Mouse (Mus musculus): ENCODE data around the gene Pgp. TPM values are rescaled to one million over a fixed set of nuclear protein-coding genes. Genes with fewer than 3 reads are reported as not detected.

Gene Pgp
- polyA plus RNA-seq, 1 experiment = 100 TPM

- no peak for DNase-seq (ENCODE audit: low read depth)
Measured at GRCm38 (mm10) chr17:24481027-24481815, 11.0 kb downstream of the Pgp start.

GRCm38 (mm10) chr17:24483495-24483894 lies 13.3 kb downstream of the Pgp start:
- DNase-seq (ENCODE audit: low read depth) = no peak

DNA sequence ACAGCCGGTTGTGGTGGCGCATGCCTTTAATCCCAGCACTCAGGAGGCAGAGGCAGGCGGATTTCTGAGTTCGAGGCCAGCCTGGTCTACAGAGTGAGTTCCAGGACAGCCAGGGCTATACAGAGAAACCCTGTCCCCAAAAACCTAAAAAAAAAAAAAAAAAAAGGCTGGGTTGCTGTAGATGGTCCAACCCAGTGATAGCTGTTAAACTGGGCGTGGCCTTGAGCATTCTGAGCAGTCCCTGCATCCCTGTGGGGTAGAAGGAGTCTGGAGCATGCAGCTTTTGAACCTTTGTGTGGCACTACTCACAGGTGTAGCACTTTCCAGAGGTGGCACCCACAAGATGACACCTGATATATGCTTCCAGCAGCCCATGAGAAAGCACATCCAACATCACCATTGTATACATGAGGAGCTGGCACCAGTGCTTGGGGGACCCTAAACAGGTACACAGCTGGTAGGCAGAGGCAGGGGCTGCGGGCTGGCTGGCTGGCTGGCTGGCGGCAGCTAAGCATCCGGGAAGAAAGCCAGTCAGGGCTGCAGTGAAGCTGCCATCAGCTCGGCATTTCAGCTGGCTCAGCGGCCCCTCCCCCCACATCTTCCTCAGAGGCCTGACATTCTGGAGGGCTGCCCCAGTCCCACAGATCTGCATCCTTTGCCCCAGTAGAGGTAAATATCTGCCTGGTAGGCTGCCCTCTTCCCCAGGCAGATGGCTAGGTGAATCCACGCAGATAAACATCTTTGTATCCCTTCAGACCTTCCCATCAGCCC lies 15.1 kb downstream of the Pgp start:
- DNase-seq (ENCODE audit: low read depth) = no peak

GRCm38 (mm10) chr17:24488186-24488661 lies 18.0 kb downstream of the Pgp start, which contains the start of gene Caskin1:
TSS of gene Caskin1 (plus strand) at chr17:24488601.
- no peak for DNase-seq (ENCODE audit: low read depth)

GRCm38 (mm10) chr17:24488662-24489264 lies 18.6 kb downstream of the Pgp start:
- no peak for DNase-seq (ENCODE audit: low read depth)

DNA sequence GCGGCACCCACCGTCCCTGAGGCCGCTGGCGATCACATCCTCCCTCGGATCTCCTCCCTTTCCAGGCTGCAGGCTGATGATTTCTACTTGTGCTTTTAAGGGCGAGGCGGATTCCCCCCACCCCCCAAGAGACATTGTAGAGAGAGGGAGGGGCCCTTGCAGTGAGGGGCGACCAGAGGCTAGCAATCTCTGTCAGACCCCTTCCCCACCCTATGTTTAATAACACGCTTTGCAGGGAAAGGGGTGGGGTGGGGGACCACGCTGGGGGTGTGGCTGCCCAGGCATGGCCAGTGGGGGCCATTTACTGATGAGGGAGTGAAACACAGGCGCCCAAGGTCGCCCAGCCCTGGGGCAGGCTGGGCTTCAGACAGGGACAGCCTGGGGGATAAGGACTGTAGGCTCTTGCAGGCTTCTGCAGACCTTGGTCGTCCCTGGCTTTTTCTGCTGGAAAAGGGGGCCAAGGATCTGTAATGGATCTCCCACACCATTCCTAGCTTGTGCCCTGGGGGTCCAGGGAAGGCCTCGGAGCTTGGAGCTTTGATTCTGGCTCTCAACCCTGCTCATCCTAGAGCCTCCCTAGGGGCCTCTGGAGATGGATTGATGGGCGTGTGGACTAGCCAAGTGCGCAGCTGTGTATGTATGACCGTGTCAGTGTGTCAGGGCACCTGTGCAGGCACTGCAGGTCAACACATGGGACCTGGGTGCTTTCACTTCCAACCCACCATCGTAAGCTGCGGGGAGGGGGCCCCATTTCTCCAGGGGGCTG lies 19.3 kb downstream of the Pgp start:
- no peak for DNase-seq (ENCODE audit: low read depth)

DNA sequence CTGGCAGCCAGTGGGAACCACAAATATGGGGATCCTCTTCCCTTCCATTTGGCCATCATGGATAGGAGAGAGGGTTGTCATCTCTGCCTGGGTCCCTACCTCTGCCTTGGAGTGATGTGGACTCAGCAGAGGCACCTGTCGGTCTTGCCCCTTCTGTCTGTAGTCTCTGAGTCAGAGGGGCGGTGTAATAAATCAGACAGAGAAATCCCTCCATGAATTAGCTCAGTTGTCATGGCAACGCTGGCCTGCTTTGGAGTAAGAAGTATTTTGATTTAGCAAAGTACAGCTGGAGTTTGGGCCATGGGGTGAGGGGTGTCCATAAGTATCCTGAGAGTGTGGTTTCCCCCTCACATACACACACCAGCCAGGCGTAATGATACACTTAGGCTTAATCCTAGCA lies 20.2 kb downstream of the Pgp start:
- DNase-seq (ENCODE audit: low read depth) = no peak

DNA sequence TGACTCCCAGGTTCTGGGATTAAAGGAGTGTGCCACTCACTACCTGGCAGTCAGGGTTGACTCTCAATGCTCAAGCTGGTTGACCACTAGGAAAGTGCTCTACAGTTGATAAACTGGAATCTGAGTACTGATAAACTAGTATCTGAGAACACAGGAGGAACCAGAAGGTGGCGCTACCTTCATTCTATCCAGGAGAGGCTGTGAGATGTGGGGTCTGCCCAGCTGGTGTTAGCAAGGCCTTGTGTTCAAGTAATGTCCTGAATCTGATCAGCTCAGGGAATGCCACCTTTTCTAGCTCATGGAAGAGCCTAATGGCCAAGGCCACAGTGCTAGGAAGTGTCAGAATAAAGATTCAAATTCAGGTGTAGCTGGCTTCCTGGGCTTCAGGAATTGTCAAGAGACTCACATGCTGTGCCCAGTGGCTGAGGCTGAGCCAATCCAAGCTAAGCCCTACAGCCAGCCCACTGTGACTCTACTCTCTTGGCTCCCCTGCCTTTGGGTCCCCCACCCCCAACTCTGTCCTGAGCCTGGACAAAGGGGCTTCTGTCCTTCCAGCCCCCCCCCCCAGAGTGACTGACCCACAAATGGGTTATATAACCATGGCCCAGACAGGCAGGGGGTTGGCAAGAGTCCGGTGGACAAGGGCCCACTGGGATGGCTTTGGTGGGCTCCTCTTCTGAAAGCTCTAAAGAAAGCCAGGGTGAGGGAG lies 24.6 kb downstream of the Pgp start:
- DNase-seq (ENCODE audit: low read depth) = no peak

DNA sequence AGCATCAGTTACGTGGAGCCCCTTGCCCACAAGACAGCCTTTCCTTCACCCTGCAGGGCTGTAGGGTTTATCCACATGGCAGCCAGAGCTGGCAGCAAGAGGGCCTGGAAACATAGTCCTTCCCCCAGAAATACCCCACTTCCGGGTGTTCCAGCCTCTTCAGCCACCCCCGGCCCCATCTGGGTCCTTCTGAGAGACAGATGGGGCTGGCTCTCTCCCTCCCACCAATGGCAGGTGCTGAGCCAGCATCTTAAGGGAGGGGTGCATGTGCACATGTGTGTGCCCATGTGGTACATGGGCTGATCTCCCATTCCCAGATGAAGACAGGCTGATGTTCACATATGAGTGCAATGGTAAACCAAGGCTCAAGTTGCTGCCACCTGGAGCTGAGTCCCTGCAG lies 25.3 kb downstream of the Pgp start:
- no peak for DNase-seq (ENCODE audit: low read depth)

- DNase-seq (ENCODE audit: low read depth) = no peak
Measured at GRCm38 (mm10) chr17:24496026-24496425, 25.8 kb downstream of the Pgp start.

DNA sequence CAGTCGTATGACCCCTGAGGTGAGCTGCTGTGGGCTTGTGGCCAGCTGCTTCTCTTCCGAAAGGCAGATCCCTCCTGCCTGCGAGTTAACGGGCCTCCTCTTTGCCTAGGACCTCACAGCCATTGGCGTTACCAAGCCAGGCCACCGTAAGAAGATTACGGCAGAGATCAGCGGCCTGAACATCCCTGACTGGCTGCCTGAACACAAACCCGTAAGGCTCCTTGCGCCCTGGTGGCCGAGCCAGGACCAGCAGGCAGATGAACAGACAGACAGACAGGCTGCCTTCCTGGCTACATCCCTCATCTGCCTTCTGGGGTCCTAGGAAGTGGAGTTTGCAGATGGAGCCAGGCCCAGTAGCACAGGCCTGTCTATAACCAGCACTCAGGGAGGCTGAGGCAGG lies 32.0 kb downstream of the Pgp start:
- no peak for DNase-seq (ENCODE audit: low read depth)

GRCm38 (mm10) chr17:24504085-24504484 lies 33.9 kb downstream of the Pgp start:
- no peak for DNase-seq (ENCODE audit: low read depth)

- no peak for DNase-seq (ENCODE audit: low read depth)
Measured at GRCm38 (mm10) chr17:24505286-24505955, 35.2 kb downstream of the Pgp start.

DNA sequence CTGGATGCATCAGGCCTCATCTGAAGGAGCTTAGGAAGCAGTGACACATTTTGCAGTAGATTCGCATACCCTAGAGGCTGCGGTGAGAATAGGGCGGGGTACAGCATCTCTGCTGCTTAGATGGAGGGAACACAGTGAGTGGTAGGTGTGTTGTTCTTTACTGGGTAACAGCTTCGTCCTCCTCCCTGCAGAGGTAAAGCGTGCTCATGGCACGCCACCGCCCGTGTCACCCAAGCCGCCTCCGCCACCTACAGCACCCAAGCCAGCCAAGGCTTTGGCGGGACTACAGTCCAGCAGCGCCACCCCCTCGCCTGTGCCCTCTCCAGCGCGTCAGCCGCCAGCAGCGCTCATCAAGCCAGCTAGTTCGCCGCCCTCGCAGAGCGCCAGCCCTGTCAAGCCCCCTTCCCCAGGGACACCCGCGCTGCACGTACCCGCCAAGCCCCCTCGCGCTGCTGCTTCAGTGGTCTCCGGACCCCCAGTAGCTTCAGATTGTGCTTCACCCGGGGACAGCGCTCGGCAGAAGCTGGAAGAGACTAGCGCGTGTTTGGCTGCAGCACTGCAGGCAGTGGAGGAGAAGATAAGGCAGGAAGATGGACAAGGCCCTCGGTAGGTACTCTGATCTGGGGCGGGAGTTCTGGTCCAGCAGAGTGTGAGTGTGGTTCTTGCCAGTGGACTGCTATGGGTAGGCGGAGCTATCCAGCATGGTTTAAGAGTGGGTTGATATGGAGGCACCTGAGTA lies 36.3 kb downstream of the Pgp start:
- no peak for DNase-seq (ENCODE audit: low read depth)

- no peak for DNase-seq (ENCODE audit: low read depth)
Measured at GRCm38 (mm10) chr17:24507129-24507664, 37.0 kb downstream of the Pgp start.

- no peak for DNase-seq (ENCODE audit: low read depth)
Measured at GRCm38 (mm10) chr17:24507806-24508460, 37.7 kb downstream of the Pgp start.

- DNase-seq (ENCODE audit: low read depth) = no peak
Measured at GRCm38 (mm10) chr17:24513609-24514008, 43.4 kb downstream of the Pgp start.

- no peak for DNase-seq (ENCODE audit: low read depth)
Measured at GRCm38 (mm10) chr17:24514270-24515257, 44.4 kb downstream of the Pgp start.

All from gonadal fat pad, adult 2 months (tissue).